Mouse (Mus musculus): Measurements from ENCODE around the gene Rtn1.

DNA sequence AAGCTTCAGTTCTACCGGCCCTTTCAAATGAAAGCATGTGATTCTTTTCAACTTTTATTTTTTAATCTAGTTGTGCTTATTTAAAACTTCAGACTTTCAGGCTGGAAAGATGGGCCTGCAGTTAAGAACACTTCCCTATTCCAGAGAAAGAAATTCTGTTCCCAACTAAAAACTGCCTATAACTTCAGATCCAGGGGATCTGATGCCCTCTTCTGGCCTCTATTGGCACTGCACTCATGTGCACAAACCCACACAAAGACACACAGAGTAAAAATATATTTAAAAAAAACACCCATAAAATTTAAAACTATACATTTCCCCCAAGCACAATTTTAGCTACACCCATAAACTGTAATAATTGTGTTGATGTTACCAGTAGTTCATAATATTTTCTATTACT lies 163.9 kb downstream of the Rtn1 start:
- no peak for TF ChIP-seq CTCF (IDR thresholded peaks at IDR 0.05; ENCODE audit: extremely low read depth, insufficient read depth, low read length)
- TF ChIP-seq POLR2A (IDR thresholded peaks at IDR 0.05; ENCODE audit: extremely low read depth, insufficient read depth, low read length), result no peak
